Mouse (Mus musculus) thymus, postnatal 4 days (tissue): Measurements from ENCODE around the gene Hist1h3g.
"Not testable (repeated sequence)": the region's sequence is repeated elsewhere in the genome, so short reads cannot be mapped to it uniquely, and the experiment has no call there.

Source experiments
- DNase-seq: peaks from one replicate; pipeline ENCODE4 v3.0.0; 2021

The Hist1h3g gene

GRCm38 (mm10) chr13:23536076-23536822 lies 1.0 kb downstream of the Hist1h3g start:
- DNase-seq, result no peak

DNA sequence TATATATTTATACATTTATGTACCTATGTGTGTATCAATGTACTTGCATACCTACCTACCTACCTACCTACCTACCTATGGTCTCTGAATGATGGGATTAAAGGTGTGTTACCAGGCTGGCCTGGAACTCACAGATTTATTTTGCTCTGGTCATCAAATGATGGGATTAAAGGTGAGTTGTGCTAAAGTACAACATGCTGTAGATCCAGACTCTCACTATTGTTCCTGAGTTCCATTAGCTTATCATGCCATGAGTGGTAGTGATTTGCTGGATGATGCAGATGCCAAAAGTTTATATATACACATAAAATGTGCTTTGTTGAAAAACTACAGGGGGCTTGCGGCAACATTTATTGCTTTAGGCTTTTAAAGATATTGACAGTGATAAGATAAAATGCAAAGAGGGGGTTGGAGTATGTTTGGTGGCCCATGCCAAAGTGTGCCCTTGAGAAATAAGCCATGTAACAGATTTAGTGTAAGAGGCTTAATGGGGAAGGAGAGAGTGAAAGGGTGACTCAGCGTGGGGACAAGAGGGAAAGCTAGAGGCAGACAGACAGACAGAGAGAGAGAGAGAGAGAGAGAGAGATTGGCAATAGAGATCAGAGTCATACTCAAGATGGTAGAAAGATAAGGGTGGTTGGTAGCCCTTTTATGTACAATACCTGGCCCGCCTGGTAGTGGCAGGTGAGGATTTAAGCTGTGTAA lies 1.9 kb downstream of the Hist1h3g start:
- no peak for DNase-seq

GRCm38 (mm10) chr13:23538249-23538648 lies 3.0 kb downstream of the Hist1h3g start:
- no peak for DNase-seq

DNA sequence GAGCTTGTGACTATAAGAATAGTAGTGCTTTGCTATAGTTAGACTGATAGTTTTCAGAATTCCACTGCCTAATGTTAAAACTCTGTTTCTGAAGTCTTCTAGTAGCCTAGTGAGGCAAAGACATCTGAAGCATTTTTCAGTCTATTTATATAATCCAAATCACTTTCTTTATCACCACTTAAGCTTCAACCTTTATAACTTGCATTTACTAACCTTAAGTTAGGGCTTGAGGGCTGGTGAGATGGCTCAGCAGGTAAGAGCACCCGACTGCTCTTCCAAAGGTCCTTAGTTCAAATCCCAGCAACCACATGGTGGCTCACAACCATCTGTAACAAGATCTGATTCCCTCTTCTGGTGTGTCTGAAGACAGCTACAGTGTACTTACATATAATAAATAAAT lies 4.6 kb downstream of the Hist1h3g start:
- not testable (repeated sequence) for DNase-seq

DNA sequence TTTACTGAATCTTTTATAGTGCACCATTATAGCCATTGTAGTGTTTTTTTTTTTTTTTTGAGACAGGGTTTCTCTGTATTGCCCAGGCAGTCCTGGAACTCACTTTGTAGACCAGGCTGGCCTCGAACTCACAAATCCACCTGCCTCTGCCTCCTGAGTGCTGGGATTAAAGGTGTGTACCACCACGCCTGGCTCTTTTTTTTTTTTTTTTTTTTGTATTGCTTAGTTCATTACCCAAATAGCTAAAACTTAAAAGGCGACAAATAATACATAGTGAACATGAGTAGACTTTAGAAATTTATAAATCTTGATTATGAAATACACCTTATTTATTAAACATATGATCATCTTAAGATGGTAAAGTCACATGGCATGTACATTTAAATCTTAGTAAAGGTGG lies 6.3 kb downstream of the Hist1h3g start:
- no peak for DNase-seq

DNA sequence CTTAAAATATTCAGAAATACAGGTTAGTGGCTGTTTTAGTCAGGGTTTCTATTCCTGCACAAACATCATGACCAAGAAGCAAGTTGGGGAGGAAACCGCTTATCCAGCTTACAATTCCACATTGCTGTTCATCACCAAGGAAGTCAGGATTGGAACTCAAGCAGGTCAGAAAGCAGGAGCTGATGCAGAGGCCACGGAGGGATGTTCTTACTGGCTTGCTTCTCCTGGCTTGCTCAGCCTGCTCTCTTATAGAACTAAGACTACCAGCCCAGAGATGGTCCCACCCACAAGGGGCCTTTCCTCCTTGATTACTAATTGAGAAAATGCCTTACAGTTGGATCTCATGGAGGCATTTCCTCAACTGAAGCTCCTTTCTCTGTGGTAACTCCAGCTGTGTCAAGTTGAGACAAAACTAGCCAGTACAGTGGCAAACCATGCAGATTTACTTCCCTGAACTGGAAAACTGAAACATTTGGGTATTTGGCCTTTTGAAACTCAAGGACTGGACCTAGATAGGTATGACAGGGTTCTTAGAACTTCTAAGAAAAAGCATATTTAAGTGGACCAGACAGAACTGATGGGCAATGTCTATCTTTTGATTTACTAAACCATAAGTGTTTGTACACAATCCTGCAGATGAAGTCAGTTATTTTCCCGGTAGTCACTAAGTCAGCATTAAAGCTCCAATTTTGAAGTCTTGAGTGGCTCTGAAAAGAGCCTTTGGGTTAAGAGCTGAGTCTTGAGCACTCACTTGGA lies 7.2 kb downstream of the Hist1h3g start:
- DNase-seq, result not testable (repeated sequence)

GRCm38 (mm10) chr13:23542999-23543607 lies 7.9 kb downstream of the Hist1h3g start, which contains the start of gene Hist1h2bh:
Hist1h2bh (minus strand) TSS chr13:23543392.
- peak; percentile 69 for DNase-seq

DNA sequence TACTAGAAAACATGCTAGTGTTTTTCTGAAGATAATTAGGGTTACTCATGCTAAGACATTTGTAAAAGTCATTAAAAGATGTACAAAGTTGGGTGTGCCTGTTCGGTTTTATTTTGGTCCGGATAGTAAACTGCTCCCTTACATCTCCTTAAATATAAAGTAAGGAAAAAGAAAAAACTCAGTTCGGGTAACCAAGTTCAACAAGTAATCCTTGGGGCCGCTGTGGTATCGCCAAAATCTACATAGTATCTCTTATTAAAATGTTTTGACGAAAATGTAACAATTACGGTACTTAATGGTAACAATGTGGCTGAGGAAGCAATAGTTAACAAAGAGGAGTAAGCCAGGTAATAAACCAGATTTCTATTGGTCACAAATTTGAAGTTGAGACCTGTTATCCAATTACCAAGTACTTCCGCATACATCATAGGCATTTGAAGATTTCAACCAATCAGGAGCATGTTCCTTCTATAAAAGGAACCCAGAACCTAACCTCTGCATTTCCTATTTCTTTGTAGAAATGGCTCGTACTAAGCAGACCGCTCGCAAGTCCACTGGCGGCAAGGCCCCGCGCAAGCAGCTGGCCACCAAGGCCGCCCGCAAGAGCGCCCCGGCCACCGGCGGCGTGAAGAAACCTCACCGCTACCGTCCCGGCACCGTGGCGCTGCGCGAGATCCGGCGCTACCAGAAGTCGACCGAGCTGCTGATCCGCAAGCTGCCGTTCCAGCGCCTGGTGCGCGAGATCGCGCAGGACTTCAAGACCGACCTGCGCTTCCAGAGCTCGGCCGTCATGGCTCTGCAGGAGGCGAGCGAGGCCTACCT lies 9.0 kb downstream of the Hist1h3g start, which contains the start of gene Hist1h3f:
Hist1h3f (plus strand) TSS at position 88 of the 822 bp plus-strand sequence.
- peak; percentile 76 for DNase-seq

DNA sequence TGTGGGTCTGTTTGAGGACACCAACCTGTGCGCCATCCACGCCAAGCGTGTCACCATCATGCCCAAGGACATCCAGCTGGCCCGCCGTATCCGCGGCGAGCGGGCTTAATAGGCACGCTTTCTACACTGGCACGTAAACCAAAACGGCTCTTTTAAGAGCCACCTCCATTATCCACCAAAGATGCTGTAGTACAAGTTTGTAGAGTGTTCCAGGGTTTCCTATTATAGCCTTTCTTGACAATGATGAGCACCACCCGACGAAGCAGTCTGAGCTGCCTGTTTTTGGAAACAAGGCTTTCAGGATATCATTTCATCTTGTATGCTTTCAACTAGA lies 9.5 kb downstream of the Hist1h3g start:
- peak; percentile 45 for DNase-seq

- DNase-seq, result no peak
Observed at GRCm38 (mm10) chr13:23546694-23547093, 11.5 kb downstream of the Hist1h3g start.

GRCm38 (mm10) chr13:23550761-23551145 lies 15.5 kb downstream of the Hist1h3g start:
- no peak for DNase-seq

DNA sequence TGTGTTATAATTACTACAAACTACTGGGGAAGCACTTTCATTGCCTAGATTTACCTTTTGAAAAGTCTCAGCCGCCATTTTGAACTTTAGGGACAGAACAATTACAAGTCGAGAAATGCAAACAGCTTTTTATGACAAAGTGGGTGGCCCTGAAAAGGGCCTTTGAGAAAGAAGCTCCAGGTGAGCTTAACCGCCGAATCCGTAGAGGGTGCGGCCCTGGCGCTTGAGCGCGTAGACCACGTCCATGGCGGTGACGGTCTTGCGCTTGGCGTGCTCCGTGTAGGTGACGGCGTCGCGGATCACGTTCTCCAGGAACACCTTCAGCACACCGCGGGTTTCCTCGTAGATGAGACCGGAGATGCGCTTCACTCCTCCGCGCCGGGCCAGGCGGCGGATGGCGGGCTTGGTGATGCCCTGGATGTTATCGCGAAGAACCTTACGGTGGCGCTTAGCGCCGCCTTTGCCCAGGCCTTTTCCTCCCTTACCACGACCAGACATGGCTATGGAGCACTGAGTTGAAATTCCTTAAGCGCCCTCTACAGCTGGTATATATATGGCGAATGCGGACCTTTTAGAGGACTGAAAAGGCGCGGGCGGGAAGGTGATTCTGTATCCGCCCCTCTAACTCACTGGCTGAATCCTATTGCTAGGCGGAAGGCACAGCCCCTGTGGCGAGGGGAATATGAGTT lies 16.1 kb downstream of the Hist1h3g start, which contains the start of gene Hist1h4f:
Hist1h4f (minus strand) TSS at position 503 of the 689 bp plus-strand sequence.
- DNase-seq, result peak; percentile 87

DNA sequence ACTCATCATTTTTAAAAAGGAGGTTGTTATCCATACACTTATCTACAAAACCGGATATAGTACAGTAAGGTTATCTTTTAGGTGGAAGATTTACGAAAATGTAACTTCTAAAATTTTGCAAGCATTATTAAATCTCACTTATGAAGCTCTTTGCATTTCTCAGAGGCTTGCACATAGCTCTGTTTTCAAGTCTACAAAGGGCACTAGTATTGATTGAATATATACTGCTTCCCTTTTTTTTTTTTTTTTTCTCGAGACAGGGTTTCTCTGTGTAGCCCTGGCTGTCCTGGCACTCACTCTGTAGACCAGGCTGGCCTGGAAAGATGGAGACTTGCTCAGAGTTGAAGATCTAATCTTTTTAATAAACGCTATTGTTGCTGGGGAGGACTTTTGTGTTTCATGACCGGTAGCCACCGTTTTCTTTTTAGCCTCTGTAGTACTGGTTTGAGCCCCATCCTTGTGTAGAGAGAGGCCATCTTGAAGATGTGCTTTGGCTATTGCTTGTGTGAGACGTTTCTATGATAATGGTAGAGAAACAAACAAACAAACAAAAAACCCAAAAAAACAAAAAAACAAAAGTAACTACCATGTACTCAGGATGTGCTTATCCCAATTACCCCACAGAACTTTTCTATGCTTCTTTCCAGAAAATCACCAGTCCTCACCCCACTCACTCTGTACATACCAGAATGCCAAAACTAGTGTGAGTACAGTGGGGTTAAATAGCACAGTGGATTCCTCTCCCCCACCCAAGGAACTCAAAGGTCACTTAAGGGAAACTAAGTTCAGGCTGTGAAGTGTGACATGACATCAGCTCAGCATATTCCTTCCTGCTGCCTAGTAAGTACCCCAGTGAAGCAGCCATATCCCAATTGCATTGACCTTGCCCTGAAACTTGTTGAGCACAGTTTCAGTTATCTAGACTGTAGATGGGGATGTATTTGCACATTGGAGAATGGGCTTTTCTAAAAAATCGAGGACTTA lies 17.0 kb downstream of the Hist1h3g start:
- DNase-seq, result no peak

GRCm38 (mm10) chr13:23552962-23553361 lies 17.7 kb downstream of the Hist1h3g start, which contains the start of gene Hist1h1d:
Hist1h1d (plus strand) TSS chr13:23553262.
- DNase-seq, result no peak

- DNase-seq, result no peak
Observed at GRCm38 (mm10) chr13:23554393-23554792, 19.2 kb downstream of the Hist1h3g start.

DNA sequence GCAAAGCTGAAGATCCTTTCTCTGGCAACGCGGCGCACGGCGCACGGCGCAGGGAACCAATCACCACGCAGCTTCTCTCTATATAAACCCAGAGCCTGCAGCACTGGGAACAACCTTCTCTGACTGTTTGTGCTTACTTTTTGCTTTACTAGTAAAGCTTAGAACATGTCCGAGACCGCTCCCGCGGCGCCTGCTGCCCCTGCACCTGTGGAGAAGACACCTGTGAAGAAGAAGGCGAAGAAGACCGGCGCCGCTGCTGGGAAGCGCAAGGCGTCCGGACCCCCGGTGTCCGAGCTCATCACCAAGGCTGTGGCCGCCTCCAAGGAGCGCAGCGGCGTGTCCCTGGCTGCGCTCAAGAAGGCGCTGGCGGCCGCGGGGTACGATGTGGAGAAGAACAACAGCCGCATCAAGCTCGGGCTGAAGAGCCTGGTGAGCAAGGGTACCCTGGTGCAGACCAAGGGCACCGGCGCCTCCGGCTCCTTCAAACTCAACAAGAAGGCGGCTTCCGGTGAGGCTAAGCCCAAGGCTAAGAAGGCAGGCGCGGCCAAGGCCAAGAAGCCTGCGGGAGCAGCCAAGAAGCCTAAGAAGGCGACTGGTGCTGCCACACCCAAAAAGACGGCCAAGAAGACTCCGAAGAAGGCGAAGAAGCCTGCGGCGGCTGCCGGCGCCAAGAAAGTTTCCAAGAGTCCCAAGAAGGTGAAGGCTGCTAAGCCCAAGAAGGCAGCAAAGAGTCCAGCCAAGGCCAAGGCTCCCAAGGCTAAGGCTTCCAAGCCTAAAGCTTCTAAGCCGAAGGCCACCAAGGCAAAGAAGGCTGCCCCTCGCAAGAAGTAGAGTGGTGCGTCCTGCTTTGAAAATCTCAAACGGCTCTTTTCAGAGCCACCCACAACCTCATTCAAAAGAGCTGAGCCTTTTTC lies 20.0 kb downstream of the Hist1h3g start:
- DNase-seq, result peak; percentile 92

DNA sequence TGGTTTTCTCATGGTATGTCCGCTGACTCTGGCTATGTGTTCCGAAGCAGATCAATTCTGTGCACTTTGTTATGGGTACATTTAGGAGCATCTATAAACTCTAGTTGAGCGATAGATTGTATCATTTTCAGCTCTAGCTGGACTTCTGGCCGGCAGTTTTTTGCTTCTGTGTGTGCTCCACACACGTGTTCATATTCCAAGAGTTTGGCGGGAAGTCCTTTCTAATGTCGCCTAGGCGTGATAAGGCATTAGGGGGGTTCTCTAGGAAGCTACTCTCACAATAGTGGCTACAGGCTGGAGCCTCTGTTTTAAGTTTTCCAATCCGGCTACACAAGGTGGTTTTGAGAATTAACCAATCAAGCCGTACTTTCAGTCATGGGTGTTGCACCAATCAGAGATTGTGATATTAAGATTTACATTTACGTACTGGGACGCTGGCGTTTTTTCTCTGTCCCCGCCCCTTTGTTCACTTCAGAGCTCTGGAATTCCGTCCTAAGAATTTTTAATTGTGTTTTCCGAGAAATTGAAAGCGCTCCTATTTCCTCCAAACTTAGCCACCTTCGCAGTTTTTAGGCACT lies 20.7 kb downstream of the Hist1h3g start:
- peak; percentile 60 for DNase-seq

DNA sequence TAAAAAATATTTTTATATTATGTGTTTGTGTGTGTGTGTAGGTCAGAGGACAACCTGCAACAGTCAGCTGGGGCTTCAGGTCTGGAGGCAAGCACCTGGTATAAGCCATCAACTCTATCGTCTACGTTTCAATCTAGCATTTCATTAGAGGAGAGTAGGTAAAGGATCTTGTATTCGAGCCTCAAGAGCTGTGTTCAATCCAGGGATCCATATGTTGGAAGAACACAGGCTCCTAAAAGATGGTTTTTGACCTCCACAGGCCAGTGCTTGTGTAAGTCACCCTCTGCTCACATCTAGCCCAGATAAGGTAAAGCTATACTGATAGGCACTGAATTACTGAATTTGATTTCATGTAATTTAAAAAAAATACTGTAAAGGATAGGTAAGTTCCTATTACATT lies 21.7 kb downstream of the Hist1h3g start:
- no peak for DNase-seq

DNA sequence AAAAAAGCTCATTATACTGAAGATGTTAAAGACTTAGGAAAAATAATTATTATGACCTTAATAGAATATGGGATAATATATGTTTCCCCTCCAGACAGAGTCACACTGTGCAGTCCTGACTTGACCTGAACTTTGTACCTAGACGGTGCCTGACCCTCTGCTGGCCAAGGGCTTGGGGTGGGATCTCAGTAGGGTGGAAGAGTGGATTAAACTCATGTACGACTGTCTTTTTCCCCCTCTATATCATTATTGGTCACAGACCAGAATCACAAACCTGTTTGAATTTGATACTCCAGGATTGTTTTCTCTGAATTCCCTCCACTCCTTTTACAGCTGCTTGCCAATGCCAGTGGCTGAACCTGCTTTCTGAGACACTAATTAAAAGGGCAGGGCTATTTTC lies 25.5 kb downstream of the Hist1h3g start:
- not testable (repeated sequence) for DNase-seq
